Mouse (Mus musculus) kidney, adult 2 months (tissue): ENCODE results near the gene Mea1.

ENCODE experiments used
- CTCF ChIP-seq: fragments of 200-500 bp; conservative IDR thresholded peaks from 2 replicates; pipeline ENCODE4 v1.5.1; 2011; ENCODE audit warnings: low read depth, mild to moderate bottlenecking, control low read depth, low read length, moderate library complexity, mixed read lengths; ENCODE audit not compliant: insufficient read depth, insufficient read length
- POLR2A ChIP-seq: fragments of 200-500 bp; IDR thresholded peaks from one replicate; pipeline ENCODE4 v1.6.1; 2011; ENCODE audit warnings: low read depth, low read length, control low read depth

GRCm38 (mm10) chr17:46629685-46630441, 48.7 kb upstream of the Mea1 start:
- TF ChIP-seq POLR2A (no peak), CTCF (no peak)
